Mouse (Mus musculus) forebrain, embryonic 16.5 days (tissue): ENCODE data around the gene Bcar3. TPM values are rescaled to one million over a fixed set of nuclear protein-coding genes. Genes with fewer than 3 reads are reported as not detected.
A peak's percentile ranks its signal among the peaks of the same experiment; 100 is the strongest.

Experiments used
- ATAC-seq: fragments of 200-750 bp; cut with Nextera tagmentation; 2 replicates; pipeline ENCODE4 v1.8.0; 2017; ENCODE audit warnings: mild to moderate bottlenecking, moderate library complexity
- H3K27ac ChIP-seq: fragments of 300-500 bp; sonication (generic); 2 replicates; pipeline ENCODE4 v1.5.1; 2014; ENCODE audit warnings: low read length, control low read depth
- H3K27me3 ChIP-seq: fragments of 300-500 bp; sonication (generic); replicated peaks from 2 replicates; pipeline ENCODE4 v1.6.1; 2014; ENCODE audit warnings: low read length; ENCODE audit not compliant: control insufficient read depth, insufficient read depth
- H3K36me3 ChIP-seq: fragments of 300-500 bp; sonication (generic); 2 replicates; pipeline ENCODE4 v1.6.1; 2014; ENCODE audit not compliant: control insufficient read depth, insufficient read depth
- H3K4me1 ChIP-seq: fragments of 300-500 bp; sonication (generic); replicated peaks from 2 replicates; pipeline ENCODE4 v1.6.1; 2014; ENCODE audit warnings: low read length; ENCODE audit not compliant: control insufficient read depth, insufficient read depth
- H3K4me2 ChIP-seq: fragments of 300-500 bp; sonication (generic); 2 replicates; pipeline ENCODE4 v1.6.1; 2014; ENCODE audit warnings: mild to moderate bottlenecking, low read length, control low read depth
- H3K4me3 ChIP-seq: fragments of 300-500 bp; sonication (generic); replicated peaks from 2 replicates; pipeline ENCODE4 v1.5.1; 2014; ENCODE audit warnings: mild to moderate bottlenecking, low read length, control low read depth
- H3K9ac ChIP-seq: fragments of 300-500 bp; sonication (generic); replicated peaks from 2 replicates; pipeline ENCODE4 v1.6.1; 2014; ENCODE audit warnings: low read depth, low read length, control low read depth
- H3K9me3 ChIP-seq: fragments of 300-500 bp; sonication (generic); 2 replicates; pipeline ENCODE4 v1.6.1; 2016; ENCODE audit warnings: low read length; ENCODE audit not compliant: control insufficient read depth
- WGBS: fragments of 180-500 bp; shearing (Covaris S2); extraction: QIAGEN DNeasy Blood & Tissue Kit; methylation state at CpG from one replicate; pipeline ENCODE4 v1.1.7; 2014; 5-methylcytosine and 5-hydroxymethylcytosine counted together
- polyA plus RNA-seq: library from polyadenylated mRNA; unstranded; fragments of >200 nt; fragmentation: Nextera tagmentation; extraction: Ambion mirVana; gene quantifications from 2 replicates; pipeline ENCODE4 v1.2.1, GENCODE M21; 2015

Gene Bcar3
- polyA plus RNA-seq, 1 experiment from 2014 or later = 5.3 TPM

GRCm38 (mm10) chr3:122474067-122474466 lies 180.1 kb downstream of the Bcar3 start:
- Histone ChIP-seq H3K4me2 (no peak overlapping the region), H3K4me1 (peaks cover 31% of the 10 kb centered on the region), H3K4me3 (no peak overlapping the region), H3K27me3 (no peaks in the 10 kb centered on the region), H3K27ac (no peak overlapping the region), H3K36me3 (no peaks in the 10 kb centered on the region), H3K9me3 (no peaks in the 10 kb centered on the region), H3K9ac (no peak overlapping the region)
- no peak for ATAC-seq
- 62% methylated on average over 5 of the region's 5 CpGs for WGBS

- H3K27ac ChIP-seq = no peak overlapping the region; the same call in 1 of the 2 replicates
- no peak overlapping the region; the same call in 1 of the 2 replicates for H3K9ac ChIP-seq
- H3K36me3 ChIP-seq = no peaks in the 10 kb centered on the region
- H3K9me3 ChIP-seq = no peaks in the 10 kb centered on the region
- ATAC-seq = no peak
- no peak overlapping the region for H3K4me2 ChIP-seq
- H3K4me1 ChIP-seq = peaks cover 32% of the 10 kb centered on the region
- no peaks in the 10 kb centered on the region for H3K27me3 ChIP-seq
- WGBS = 67% methylated on average over 4 of the region's 4 CpGs
- H3K4me3 ChIP-seq = no peak overlapping the region
Measured at GRCm38 (mm10) chr3:122474796-122475195, 180.9 kb downstream of the Bcar3 start.

GRCm38 (mm10) chr3:122475735-122476134 lies 181.8 kb downstream of the Bcar3 start:
- Histone ChIP-seq H3K27ac (peak overlapping the region; percentile 24; the same call in 1 of the 2 replicates), H3K36me3 (no peaks in the 10 kb centered on the region), H3K4me2 (no peak overlapping the region), H3K9ac (no peak overlapping the region), H3K4me3 (no peak overlapping the region), H3K27me3 (no peaks in the 10 kb centered on the region), H3K9me3 (no peaks in the 10 kb centered on the region), H3K4me1 (peaks cover 41% of the 10 kb centered on the region)
- 10% methylated on average over 1 of the region's 1 CpGs for WGBS
- peak; percentile 57 for ATAC-seq

- Histone ChIP-seq H3K36me3 (no peaks in the 10 kb centered on the region), H3K4me2 (no peak overlapping the region), H3K4me3 (no peak overlapping the region), H3K27ac (peak overlapping the region; percentile 31; the same call in 1 of the 2 replicates), H3K9me3 (no peaks in the 10 kb centered on the region), H3K27me3 (no peaks in the 10 kb centered on the region), H3K9ac (no peak overlapping the region), H3K4me1 (peaks cover 47% of the 10 kb centered on the region)
- WGBS = 33% methylated on average over 3 of the region's 3 CpGs
- no peak for ATAC-seq
Measured at GRCm38 (mm10) chr3:122476656-122477055, 182.7 kb downstream of the Bcar3 start.

GRCm38 (mm10) chr3:122477541-122477940 lies 183.6 kb downstream of the Bcar3 start:
- H3K27me3 ChIP-seq = no peaks in the 10 kb centered on the region
- H3K4me2 ChIP-seq = no peak overlapping the region
- H3K36me3 ChIP-seq = no peaks in the 10 kb centered on the region
- 43% methylated on average over 8 of the region's 8 CpGs for WGBS
- no peak overlapping the region for H3K9ac ChIP-seq
- no peak overlapping the region for H3K27ac ChIP-seq
- H3K9me3 ChIP-seq = no peaks in the 10 kb centered on the region
- no peak for ATAC-seq
- H3K4me1 ChIP-seq = peaks cover 50% of the 10 kb centered on the region
- no peak overlapping the region for H3K4me3 ChIP-seq

- WGBS = 82% methylated on average over 3 of the region's 3 CpGs
- H3K27ac ChIP-seq = no peak overlapping the region
- ATAC-seq = no peak
- H3K4me2 ChIP-seq = no peak overlapping the region
- peaks cover 61% of the 10 kb centered on the region for H3K4me1 ChIP-seq
- H3K36me3 ChIP-seq = no peaks in the 10 kb centered on the region
- H3K4me3 ChIP-seq = no peak overlapping the region
- H3K9me3 ChIP-seq = no peaks in the 10 kb centered on the region
- H3K9ac ChIP-seq = no peak overlapping the region
- H3K27me3 ChIP-seq = no peaks in the 10 kb centered on the region
Measured at GRCm38 (mm10) chr3:122478735-122479134, 184.8 kb downstream of the Bcar3 start.

GRCm38 (mm10) chr3:122480065-122480675 lies 186.2 kb downstream of the Bcar3 start:
- WGBS = 23% methylated on average over 8 of the region's 8 CpGs
- H3K27me3 ChIP-seq = no peaks in the 10 kb centered on the region
- no peak overlapping the region for H3K4me3 ChIP-seq
- no peak overlapping the region for H3K9ac ChIP-seq
- H3K27ac ChIP-seq = no peak overlapping the region
- no peaks in the 10 kb centered on the region for H3K36me3 ChIP-seq
- no peak overlapping the region for H3K4me2 ChIP-seq
- peaks cover 60% of the 10 kb centered on the region for H3K4me1 ChIP-seq
- no peaks in the 10 kb centered on the region for H3K9me3 ChIP-seq
- peak; percentile 70 for ATAC-seq

- no peak for ATAC-seq
- H3K9me3 ChIP-seq = no peaks in the 10 kb centered on the region
- H3K4me1 ChIP-seq = peaks cover 51% of the 10 kb centered on the region
- no peaks in the 10 kb centered on the region for H3K36me3 ChIP-seq
- H3K27me3 ChIP-seq = no peaks in the 10 kb centered on the region
- 10% methylated on average over 5 of the region's 5 CpGs for WGBS
- no peak overlapping the region for H3K4me2 ChIP-seq
- H3K4me3 ChIP-seq = no peak overlapping the region
- no peak overlapping the region for H3K9ac ChIP-seq
- H3K27ac ChIP-seq = no peak overlapping the region
Measured at GRCm38 (mm10) chr3:122480986-122481385, 187.1 kb downstream of the Bcar3 start.

GRCm38 (mm10) chr3:122481891-122482739 lies 188.2 kb downstream of the Bcar3 start:
- H3K36me3 ChIP-seq = no peaks in the 10 kb centered on the region
- H3K27ac ChIP-seq = no peak overlapping the region
- 83% methylated on average over 21 of the region's 21 CpGs for WGBS
- H3K9ac ChIP-seq = no peak overlapping the region
- no peaks in the 10 kb centered on the region for H3K27me3 ChIP-seq
- H3K9me3 ChIP-seq = no peaks in the 10 kb centered on the region
- H3K4me3 ChIP-seq = no peak overlapping the region
- H3K4me2 ChIP-seq = no peak overlapping the region
- H3K4me1 ChIP-seq = peaks cover 40% of the 10 kb centered on the region
- ATAC-seq = no peak
